Mouse (Mus musculus) C2C12 (cell line): Measurements from ENCODE around the gene Tekt1.

ENCODE experiments used
- CTCF ChIP-seq: IDR thresholded peaks from one replicate; pipeline ENCODE4 v1.5.1; 2011; ENCODE audit not compliant: control insufficient read depth, insufficient read depth, insufficient read length
- FOSL1 ChIP-seq: IDR thresholded peaks from one replicate; pipeline ENCODE4 v1.8.0; 2011; ENCODE audit warnings: mild to moderate bottlenecking, low read length; ENCODE audit not compliant: poor library complexity, insufficient read depth, severe bottlenecking

DNA sequence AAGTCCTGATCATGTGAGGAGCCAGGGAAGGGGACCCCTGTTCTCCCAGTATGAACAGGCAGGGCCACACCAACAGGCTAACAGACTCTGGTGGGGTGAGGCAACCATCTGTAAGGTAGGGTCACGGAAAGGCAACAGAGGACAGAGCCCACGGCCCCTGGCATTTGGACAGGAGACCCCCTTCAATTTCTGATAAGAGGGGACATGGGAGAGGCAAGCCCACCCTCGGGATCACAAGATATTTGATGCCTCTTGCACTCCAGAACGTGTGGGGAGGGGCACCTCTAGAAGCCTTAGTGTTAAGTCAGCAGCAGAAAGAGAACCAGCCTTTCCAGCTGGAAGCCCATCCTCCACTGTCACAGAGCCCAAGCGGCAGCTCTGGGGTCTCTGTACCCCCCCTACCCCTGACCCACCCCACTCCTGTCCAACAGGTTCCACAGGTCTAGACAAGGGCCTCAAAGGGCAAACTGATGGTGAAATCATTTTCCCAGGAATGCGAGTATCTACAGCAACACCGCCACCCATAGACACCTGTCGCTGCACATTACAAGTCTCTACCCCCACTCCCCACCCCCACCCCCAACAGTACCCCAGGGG is 43.9 kb upstream of the Tekt1 start:
- TF ChIP-seq FOSL1 = no peak
- TF ChIP-seq CTCF = no peak
